Mouse (Mus musculus) central nervous system, embryonic 14 days (tissue): ENCODE data around the gene Serpina16. TPM values are rescaled to one million over a fixed set of nuclear protein-coding genes. Genes with fewer than 3 reads are reported as not detected.

Experiments
- polyA plus RNA-seq: library from polyadenylated mRNA; depleted of rRNA; stranded (reverse); fragments of >200 nt; gene quantifications from 2 replicates; pipeline ENCODE4 v1.2.3, GENCODE M21; 2012; rRNA removed

Gene Serpina16
- polyA plus RNA-seq, result not detected in 2 replicates

GRCm38 (mm10) chr12:103676039-103676438 is at the start of gene Serpina16:
Gene Serpina16, minus strand, starts transcription at chr12:103676139.

GRCm38 (mm10) chr12:103695429-103695828 is 19.5 kb upstream of the Serpina16 start, which contains the start of gene Serpina1f:
Gene Serpina1f, minus strand, starts transcription at chr12:103695529.

GRCm38 (mm10) chr12:103656848-103657626 is 18.9 kb downstream of the Serpina16 start, which contains the start of gene Serpina6:
Gene Serpina6, minus strand, starts transcription at chr12:103657212.

GRCm38 (mm10) chr12:103631203-103631612 is 44.7 kb downstream of the Serpina16 start, which contains the start of gene Serpina10:
Gene Serpina10, minus strand, starts transcription at chr12:103631444.

Other genes with a start within 250 kb of the Serpina16 start
- gene Ifi27, start 241.9 kb downstream of the Serpina16 start, polyA plus RNA-seq, result 17.8 and 30.6 TPM in 2 replicates
- 11.9 and 19.5 TPM in 2 replicates for gene Ifi27l2a, start 232.5 kb downstream of the Serpina16 start, polyA plus RNA-seq
- gene Ifi27l2b, start 218.9 kb downstream of the Serpina16 start, polyA plus RNA-seq, result not detected in 2 replicates
- gene Ppp4r4, start 143.9 kb downstream of the Serpina16 start, polyA plus RNA-seq, result 3.6 and 4.4 TPM in 2 replicates
- gene Serpina10, start 44.7 kb downstream of the Serpina16 start, polyA plus RNA-seq, result not detected in 2 replicates
- 0.11 TPM in 1 of 2 replicates, not detected in the other for gene Serpina6, start 18.9 kb downstream of the Serpina16 start, polyA plus RNA-seq
- not detected in 2 replicates for gene Serpina1f, start 19.4 kb upstream of the Serpina16 start, polyA plus RNA-seq
- gene Serpina1d, start 97.5 kb upstream of the Serpina16 start, polyA plus RNA-seq, result not detected in 2 replicates
- gene Serpina1b, start 154.2 kb upstream of the Serpina16 start, polyA plus RNA-seq, result 0.06 and 0.16 TPM in 2 replicates
- not detected in 2 replicates for gene Serpina1a, start 187.4 kb upstream of the Serpina16 start, polyA plus RNA-seq
- 0.08 TPM in 1 of 2 replicates, not detected in the other for gene Serpina1c, start 228.7 kb upstream of the Serpina16 start, polyA plus RNA-seq